Mouse (Mus musculus) liver (tissue): ENCODE data around the gene Gpr88.
"Not testable (repeated sequence)": the region's sequence is repeated elsewhere in the genome, so short reads cannot be mapped to it uniquely, and the experiment has no call there.

Experiments used
- DNase-seq: peaks from one replicate; pipeline ENCODE4 v3.0.0-alpha.2; 2020; ENCODE audit warnings: mixed read lengths

The Gpr88 gene

GRCm38 (mm10) chr3:116237527-116237926, 15.8 kb downstream of the Gpr88 start:
- DNase-seq: no peak

DNA sequence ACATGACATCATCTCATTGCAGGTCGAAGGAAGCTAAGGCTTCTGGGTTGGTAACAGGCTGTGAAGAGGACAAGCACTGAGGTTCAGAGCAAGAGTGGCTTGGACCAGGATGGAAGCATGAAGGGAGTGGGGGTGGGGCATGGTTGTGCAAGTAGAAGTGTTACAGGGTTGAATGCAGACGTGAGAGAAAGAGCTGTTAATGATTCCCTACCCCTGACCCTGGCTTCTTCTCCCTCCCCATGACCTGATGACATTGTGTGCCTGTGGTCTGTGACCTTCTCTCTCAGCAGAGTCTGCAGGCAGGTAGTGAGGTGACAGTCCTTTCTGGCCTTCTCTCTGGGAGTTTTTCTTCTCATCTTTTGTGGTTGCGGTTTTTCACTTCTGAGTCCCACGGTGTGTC, 16.4 kb downstream of the Gpr88 start:
- peak; percentile 44 for DNase-seq

DNA sequence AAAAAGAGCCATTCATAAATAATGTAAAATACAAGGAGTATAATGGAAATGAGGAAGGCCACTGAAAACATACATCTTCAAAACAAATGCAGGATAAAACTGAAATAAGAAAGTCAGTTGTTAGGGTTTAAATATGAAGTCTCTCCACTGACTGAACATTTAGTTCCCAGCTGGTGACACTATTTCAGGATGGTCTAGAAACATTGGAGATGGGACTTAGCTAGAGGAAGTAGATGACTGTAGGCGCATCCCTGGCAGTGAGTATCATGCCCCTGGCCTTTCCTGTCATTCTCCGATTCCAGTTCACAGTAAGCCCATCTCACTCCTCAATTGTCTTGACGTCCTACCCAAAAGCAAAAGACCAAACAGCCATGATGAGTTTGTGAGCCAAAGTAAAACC, 19.8 kb downstream of the Gpr88 start:
- DNase-seq: no peak

- no peak for DNase-seq
Measured at GRCm38 (mm10) chr3:116232763-116233162, 20.5 kb downstream of the Gpr88 start.

GRCm38 (mm10) chr3:116229336-116229735, 24.0 kb downstream of the Gpr88 start:
- DNase-seq: no peak

GRCm38 (mm10) chr3:116228360-116229245, 24.7 kb downstream of the Gpr88 start:
- DNase-seq: no peak

DNA sequence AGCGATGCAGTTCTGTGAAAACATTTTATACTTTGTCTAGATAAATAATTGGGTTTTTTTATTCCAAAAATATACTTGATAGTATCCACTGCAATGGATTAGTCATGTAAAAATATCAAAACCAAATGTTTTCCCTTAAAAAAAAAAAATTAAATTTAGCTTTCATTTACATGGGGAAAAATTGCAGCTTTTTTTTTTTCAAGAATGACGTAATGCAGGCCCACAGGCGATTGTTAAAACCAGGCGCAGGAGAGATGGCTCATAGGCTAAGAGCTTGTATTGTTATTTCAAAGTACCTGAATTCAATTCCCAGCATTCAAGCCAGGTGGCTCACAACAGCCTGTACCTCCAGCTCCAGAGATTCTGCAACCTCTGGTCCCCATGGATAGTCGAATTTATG, 25.9 kb downstream of the Gpr88 start:
- no peak for DNase-seq

GRCm38 (mm10) chr3:116226915-116227314, 26.4 kb downstream of the Gpr88 start:
- DNase-seq: no peak

- DNase-seq: no peak
Measured at GRCm38 (mm10) chr3:116222511-116223243, 30.6 kb downstream of the Gpr88 start.

- DNase-seq: no peak
Measured at GRCm38 (mm10) chr3:116221686-116222010, 31.7 kb downstream of the Gpr88 start.

GRCm38 (mm10) chr3:116220980-116221685, 32.2 kb downstream of the Gpr88 start:
- DNase-seq: no peak

DNA sequence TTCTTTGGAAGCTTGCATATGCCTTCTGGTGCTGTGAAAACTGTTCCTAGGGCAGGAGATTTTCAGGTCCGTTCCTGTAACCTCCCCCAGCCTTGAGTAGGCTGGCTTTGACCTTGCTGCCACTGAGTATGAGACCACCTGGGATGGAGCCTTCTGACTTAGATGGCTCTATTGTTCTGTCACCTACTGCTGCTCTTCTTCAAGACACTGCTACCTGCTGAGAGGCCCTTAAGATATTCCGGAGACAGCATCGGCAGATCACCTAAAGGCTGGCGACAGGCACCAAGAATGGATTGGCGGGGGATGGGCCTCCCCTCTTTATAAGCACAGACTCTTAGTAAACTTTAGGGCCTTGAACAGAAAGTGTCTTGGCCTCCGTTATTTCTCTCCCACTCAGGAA, 35.9 kb downstream of the Gpr88 start:
- not testable (repeated sequence) for DNase-seq

- no peak for DNase-seq
Measured at GRCm38 (mm10) chr3:116216261-116216660, 37.0 kb downstream of the Gpr88 start.

DNA sequence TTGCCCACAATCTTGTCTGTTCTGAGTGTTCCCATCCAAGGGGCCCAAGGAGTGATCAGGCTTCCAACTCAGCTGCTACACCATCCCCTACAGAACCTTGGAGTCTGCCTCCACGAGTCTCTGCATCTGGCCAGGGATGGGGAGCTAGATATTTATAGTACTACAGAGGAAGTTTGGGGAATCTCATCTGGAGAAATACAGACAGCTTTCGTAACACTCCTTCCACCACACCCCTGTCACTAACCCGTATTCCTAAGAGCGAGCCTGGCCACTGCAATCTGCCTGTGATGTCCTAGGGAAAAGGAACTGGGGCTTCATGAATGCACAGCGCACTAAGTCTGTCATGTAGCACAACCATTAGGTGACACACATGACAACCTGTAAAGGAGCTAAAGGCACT, 41.7 kb downstream of the Gpr88 start:
- no peak for DNase-seq

DNA sequence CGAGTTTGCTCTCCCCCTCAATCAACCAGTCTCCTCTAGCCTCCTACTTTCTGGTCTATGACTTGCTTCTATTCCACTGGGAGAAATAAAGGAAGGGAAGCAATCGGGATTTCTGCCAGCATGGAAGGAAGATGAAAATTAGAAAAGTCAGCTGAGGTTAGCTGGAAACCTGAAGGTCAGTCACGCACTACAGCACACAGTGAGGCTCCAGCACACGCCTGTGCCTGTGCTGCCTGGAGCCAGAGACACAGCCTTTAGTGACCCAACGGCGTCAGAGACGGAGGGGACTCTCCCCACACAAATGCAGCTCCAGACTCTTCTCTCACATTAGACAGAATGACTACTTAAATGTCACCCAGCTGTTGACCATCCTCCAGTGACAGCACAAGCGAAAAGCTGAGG, 42.6 kb downstream of the Gpr88 start:
- no peak for DNase-seq

- no peak for DNase-seq
Measured at GRCm38 (mm10) chr3:116209214-116209613, 44.1 kb downstream of the Gpr88 start.

DNA sequence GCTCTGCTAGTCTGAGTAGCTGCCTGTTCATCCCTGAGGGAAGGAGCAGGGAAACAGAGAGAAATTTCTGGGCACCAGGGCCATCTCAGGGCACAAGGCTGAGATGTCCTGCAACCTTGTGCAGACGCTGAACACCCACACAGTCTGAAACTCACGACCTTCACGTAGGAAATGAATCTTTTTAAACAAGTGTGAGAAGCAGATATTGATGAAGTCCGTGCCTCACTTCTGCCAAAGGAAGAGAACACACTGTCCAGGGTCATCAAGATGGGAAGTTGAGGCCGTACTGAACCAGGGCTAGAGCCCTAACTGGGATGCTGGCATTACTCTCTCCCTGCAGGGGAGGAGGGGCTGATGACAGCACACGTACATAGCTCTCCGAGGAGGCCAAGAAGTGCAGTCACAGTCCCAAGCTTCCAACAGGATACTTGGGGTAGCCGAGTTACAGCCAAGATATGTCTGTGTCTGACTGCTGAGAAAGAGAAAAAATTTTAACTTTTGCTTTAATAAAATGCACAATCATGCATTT, 46.9 kb downstream of the Gpr88 start:
- no peak for DNase-seq

- no peak for DNase-seq
Measured at GRCm38 (mm10) chr3:116205346-116206219, 47.7 kb downstream of the Gpr88 start.

DNA sequence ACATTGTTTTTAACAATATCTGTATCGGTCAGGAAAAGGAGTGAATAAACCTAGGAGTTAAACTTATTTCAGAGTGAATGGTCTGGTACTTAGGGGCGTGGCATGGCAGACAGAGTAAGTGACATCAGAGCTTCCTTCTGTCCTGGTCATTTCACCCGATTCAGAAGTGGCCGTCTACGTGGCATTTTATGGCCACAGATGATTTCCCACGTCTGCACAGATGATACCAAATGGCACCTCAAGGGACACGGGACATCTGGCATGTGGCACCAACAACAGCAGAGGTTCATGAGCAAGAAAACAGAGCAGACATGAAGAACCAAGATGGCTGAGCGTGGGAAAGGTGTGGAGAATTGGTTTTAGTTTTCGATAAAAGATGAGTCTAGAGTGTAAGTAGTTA, 48.7 kb downstream of the Gpr88 start:
- no peak for DNase-seq

- DNase-seq: no peak
Measured at GRCm38 (mm10) chr3:116203942-116204341, 49.4 kb downstream of the Gpr88 start.

GRCm38 (mm10) chr3:116200060-116200459, 53.2 kb downstream of the Gpr88 start:
- no peak for DNase-seq
